Mouse (Mus musculus): ENCODE results near the gene Pdia6. TPM values are rescaled to one million over a fixed set of nuclear protein-coding genes. Genes with fewer than 3 reads are reported as not detected.

Pdia6 gene
- polyA plus RNA-seq, 1 experiment from 2014 or later = 501 TPM

GRCm38 (mm10) chr12:17318453-17318852 is 52.1 kb downstream of the Pdia6 start:
- WGBS = 85% methylated on average over 3 of the region's 3 CpGs
- H3K4me1 ChIP-seq (replicated peaks) = 0 out of 2 replicates have a peak, but pooled peaks cover 2% of the 10 kb centered on the region
- H3K27ac ChIP-seq = no peak overlapping the region

DNA sequence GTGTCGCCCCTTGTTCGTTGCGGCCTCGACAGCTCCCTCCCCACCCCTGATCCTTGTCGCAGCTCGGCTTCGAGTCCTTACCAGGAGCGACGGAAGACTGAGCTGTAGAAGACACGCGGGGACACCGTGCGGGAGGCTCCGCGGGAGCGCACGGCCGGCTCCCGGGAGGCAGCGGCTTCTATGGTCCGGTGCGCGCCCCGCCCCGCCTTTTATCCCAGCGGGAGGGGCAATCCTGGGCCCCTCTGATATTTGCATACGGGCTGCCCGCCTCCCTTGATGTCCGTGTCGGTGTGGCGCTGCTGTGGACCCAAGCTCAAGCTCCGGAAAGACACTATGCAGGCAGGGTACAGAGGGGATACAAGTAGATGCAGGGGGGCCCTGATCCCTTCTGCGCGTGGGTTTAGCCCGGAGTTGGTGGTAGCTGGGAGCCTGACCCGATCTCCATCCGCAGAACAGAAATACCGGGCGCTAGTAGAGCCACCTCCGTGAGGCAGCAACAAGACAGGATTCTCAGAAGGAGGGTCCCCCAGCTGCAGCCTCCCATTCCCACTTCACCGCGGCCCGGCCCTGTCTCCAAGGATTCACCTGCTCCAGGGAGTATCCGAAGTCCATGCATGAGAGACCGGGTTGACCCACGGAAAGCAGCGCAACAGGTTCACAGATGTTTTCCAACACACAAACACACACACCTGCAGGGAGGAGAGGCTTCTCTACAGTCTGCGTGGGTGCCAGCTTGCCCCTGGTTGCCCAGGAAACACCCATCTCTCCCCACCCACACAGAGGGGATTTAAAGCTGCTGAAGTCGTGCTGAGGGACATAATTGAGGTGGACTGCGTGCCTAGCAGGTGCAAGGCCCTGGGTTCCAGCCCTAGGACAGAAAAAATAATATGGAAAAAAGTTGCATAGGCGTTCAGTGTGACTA is 58.5 kb downstream of the Pdia6 start:
- peak; percentile 46 for DNase-seq (ENCODE audit: low spot score)
- no peaks in the 10 kb centered on the region for H3K36me3 ChIP-seq
- peak overlapping the region; percentile 61 for H3K4me3 ChIP-seq
- WGBS = 4% methylated on average over 51 of the region's 51 CpGs
- no peaks in the 10 kb centered on the region for H3K9me3 ChIP-seq
- peak overlapping the region; percentile 68 for H3K27ac ChIP-seq
- peaks cover 12% of the 10 kb centered on the region for H3K4me1 ChIP-seq (replicated peaks)
- H3K27me3 ChIP-seq (ENCODE audit: insufficient read depth, poor library complexity, severe bottlenecking) = peaks cover 53% of the 10 kb centered on the region

More at GRCm38 (mm10) chr12:17318453-17318852, 52.1 kb downstream of the Pdia6 start:
- no peaks in the 10 kb centered on the region for H3K9me3 ChIP-seq
- no peak for DNase-seq (ENCODE audit: low spot score)
- peaks cover 17% of the 10 kb centered on the region for H3K27me3 ChIP-seq (ENCODE audit: insufficient read depth, poor library complexity, severe bottlenecking)
- H3K36me3 ChIP-seq = no peaks in the 10 kb centered on the region
- H3K4me3 ChIP-seq = no peak overlapping the region

- H3K4me1 ChIP-seq (replicated peaks) = peaks cover 10% of the 10 kb centered on the region
- 82% methylated on average over 3 of the region's 3 CpGs for WGBS
- H3K27me3 ChIP-seq (ENCODE audit: insufficient read depth, poor library complexity, severe bottlenecking) = peaks cover 28% of the 10 kb centered on the region
- no peaks in the 10 kb centered on the region for H3K36me3 ChIP-seq
- no peak for DNase-seq (ENCODE audit: low spot score)
- H3K27ac ChIP-seq = no peak within 1 kb of the TSS
- H3K9me3 ChIP-seq = no peaks in the 10 kb centered on the region
- H3K4me3 ChIP-seq = no peak within 1 kb of the TSS
These were observed 62.9 kb downstream of the Pdia6 start, which contains the start of gene Atp6v1c2 for GRCm38 (mm10) chr12:17329259-17329658. Gene Atp6v1c2, minus strand, starts transcription at chr12:17329359.

DNA sequence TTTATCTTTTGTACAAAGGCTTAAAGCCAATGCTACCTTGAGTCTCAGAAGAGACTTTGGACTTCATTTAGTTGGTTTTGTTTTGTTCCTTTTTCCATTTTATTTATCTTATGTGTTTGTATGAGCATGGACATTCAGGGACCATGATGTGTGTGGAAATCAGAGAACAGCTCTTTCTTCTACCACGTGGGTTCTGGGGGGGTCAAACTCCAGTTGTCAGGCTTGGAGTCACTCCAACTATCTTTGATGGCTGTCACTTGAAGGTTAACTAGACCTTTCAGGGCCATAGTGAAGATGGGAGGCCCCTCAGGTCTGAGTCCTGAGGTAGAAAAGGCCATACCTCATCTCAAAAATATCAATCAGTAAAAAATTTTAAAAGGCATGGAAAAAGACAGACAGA is 67.1 kb downstream of the Pdia6 start:
- no peak for DNase-seq (ENCODE audit: low spot score)
- 16% methylated on average over 1 of the region's 1 CpGs for WGBS
- Histone ChIP-seq H3K36me3 (no peaks in the 10 kb centered on the region), H3K27ac (no peak overlapping the region), H3K27me3 (ENCODE audit: insufficient read depth, poor library complexity, severe bottlenecking) (no peaks in the 10 kb centered on the region), H3K9me3 (peaks cover 6% of the 10 kb centered on the region; the same call in 1 of the 2 replicates), H3K4me3 (no peak overlapping the region), H3K4me1 (replicated peaks) (no peaks in the 10 kb centered on the region)

Other genes starting within 250 kb of the Pdia6 start
- 0.31 and 0.58 TPM in 2 replicates for gene Kcnf1, start 89.7 kb upstream of the Pdia6 start, polyA plus RNA-seq (2016; fragmentation: Nextera tagmentation; extraction: Ambion mirVana)
- gene Atp6v1c2, start 62.8 kb downstream of the Pdia6 start, polyA plus RNA-seq (2016; fragmentation: Nextera tagmentation; extraction: Ambion mirVana) = 0.72 and 0.73 TPM in 2 replicates
- gene Nol10, start 81.9 kb downstream of the Pdia6 start, polyA plus RNA-seq (2016; fragmentation: Nextera tagmentation; extraction: Ambion mirVana) = 28.8 and 34.5 TPM in 2 replicates